Comparison of ENCODE assay signal across 7 mouse cellular contexts in genomic region chr2:145588009-145588737, GRCm38 (mm10).
DNase-seq lines count a peak whose midpoint lies in the region; ATAC-seq and TF ChIP-seq lines count a peak whose summit lies in the region.

No protein-coding gene starts in this region.

- no peak overlapping the region for H3K9ac ChIP-seq in lung, embryonic 14.5 days

- no peaks in the 10 kb centered on the region for H3K36me3 ChIP-seq in lung, embryonic 14.5 days (ENCODE audit: insufficient read depth)

- no peak overlapping the region for H3K4me3 ChIP-seq in lung, embryonic 14.5 days (ENCODE audit: low read depth, low read length)

- no peaks in the 10 kb centered on the region for H3K9me3 ChIP-seq in lung, embryonic 14.5 days (ENCODE audit: low read depth, low read length)

- no peaks in the 10 kb centered on the region for H3K27me3 ChIP-seq in lung, embryonic 14.5 days (ENCODE audit: insufficient read depth, low read length)

- no peaks in the 10 kb centered on the region for H3K4me1 ChIP-seq in lung, embryonic 14.5 days (ENCODE audit: insufficient read depth)

- no peak overlapping the region for H3K4me2 ChIP-seq in lung, embryonic 14.5 days

- H3K27ac ChIP-seq in lung, embryonic 14.5 days (ENCODE audit: low read depth), result no peak overlapping the region

- TF ChIP-seq CTCF in lung, embryonic 14.5 days (IDR thresholded peaks at IDR 0.05; ENCODE audit: low read depth), result peak; percentile 93

- peak; percentile 72 for DNase-seq in ES-CJ7 (ENCODE audit: low read depth, low spot score)
- DNase-seq in adrenal gland, adult 8-10 months, result peak; percentile 25
- peak; percentile 51 for DNase-seq in embryo, embryonic 11.5 days (ENCODE audit: low read depth, low spot score)
- peak; percentile 14 to 42 for DNase-seq in heart, postnatal 14 days
- DNase-seq in layer of hippocampus, adult 11-12 months (ENCODE audit: low spot score), result peak; percentile 60
- DNase-seq in lung, embryonic 14.5 days, result peak; percentile 80
- DNase-seq in retina, postnatal 1 day, result peak; percentile 76

- WGBS in lung, embryonic 14.5 days, result 51% methylated on average over 8 of the region's 8 CpGs

- intact Hi-C loops in heart, postnatal 14 days (cut with DNase I), result loop anchor here (1.0 to 5.0 kb wide), 3 partner anchors 71 to 951 kb away; no protein-coding TSS in a partner anchor

- ATAC-seq in lung, embryonic 14.5 days (ENCODE audit: insufficient read depth), result peak; percentile 87

Comparison
In these comparisons a context has a peak if more than half of its experiments do, and no peak if none do; other contexts are left out.
1. DNase-seq: peak in every context shown above with its lines; median percentile 80 in lung, embryonic 14.5 days; 76 in retina, postnatal 1 day; 72 in ES-CJ7; 60 in layer of hippocampus, adult 11-12 months; 51 in embryo, embryonic 11.5 days; 28 in heart, postnatal 14 days; 25 in adrenal gland, adult 8-10 months.